Mouse (Mus musculus) urinary bladder, postnatal 14 days (tissue): Measurements from ENCODE around the gene Bco1.

ENCODE experiments used
- DNase-seq: peaks from one replicate; pipeline ENCODE4 v3.0.0; 2021; ENCODE audit warnings: low spot score

Bco1 gene

GRCm38 (mm10) chr8:117095647-117096046 lies at the start of gene Bco1:
TSS of gene Bco1 (plus strand) at chr8:117095854.
- no peak for DNase-seq

GRCm38 (mm10) chr8:117049444-117049843 lies 46.2 kb upstream of the Bco1 start:
- no peak for DNase-seq

- DNase-seq: no peak
Measured at GRCm38 (mm10) chr8:117050763-117051162, 44.9 kb upstream of the Bco1 start.

GRCm38 (mm10) chr8:117051316-117051715 lies 44.3 kb upstream of the Bco1 start:
- DNase-seq: no peak

GRCm38 (mm10) chr8:117053135-117054079 lies 42.2 kb upstream of the Bco1 start:
- DNase-seq: peak; percentile 31

GRCm38 (mm10) chr8:117054146-117054545 lies 41.5 kb upstream of the Bco1 start:
- no peak for DNase-seq

GRCm38 (mm10) chr8:117055097-117055496 lies 40.6 kb upstream of the Bco1 start:
- DNase-seq: no peak

- DNase-seq: no peak
Measured at GRCm38 (mm10) chr8:117059021-117059420, 36.6 kb upstream of the Bco1 start.

GRCm38 (mm10) chr8:117060306-117060705 lies 35.3 kb upstream of the Bco1 start:
- no peak for DNase-seq

GRCm38 (mm10) chr8:117061180-117061880 lies 34.3 kb upstream of the Bco1 start:
- no peak for DNase-seq

GRCm38 (mm10) chr8:117066955-117067354 lies 28.7 kb upstream of the Bco1 start:
- DNase-seq: no peak

GRCm38 (mm10) chr8:117067396-117067795 lies 28.3 kb upstream of the Bco1 start:
- no peak for DNase-seq

GRCm38 (mm10) chr8:117068294-117068693 lies 27.4 kb upstream of the Bco1 start:
- no peak for DNase-seq

GRCm38 (mm10) chr8:117069708-117070107 lies 25.9 kb upstream of the Bco1 start:
- DNase-seq: peak; percentile 28

GRCm38 (mm10) chr8:117074350-117075182 lies 21.1 kb upstream of the Bco1 start:
- no peak for DNase-seq

- no peak for DNase-seq
Measured at GRCm38 (mm10) chr8:117078367-117078926, 17.2 kb upstream of the Bco1 start.

- no peak for DNase-seq
Measured at GRCm38 (mm10) chr8:117079652-117080051, 16.0 kb upstream of the Bco1 start.

- DNase-seq: no peak
Measured at GRCm38 (mm10) chr8:117082399-117082872, 13.2 kb upstream of the Bco1 start, which contains the start of gene Pkd1l2. TSS of gene Pkd1l2 (minus strand) at chr8:117082449.

- DNase-seq: no peak
Measured at GRCm38 (mm10) chr8:117082947-117083559, 12.6 kb upstream of the Bco1 start.

- DNase-seq: peak; percentile 80
Measured at GRCm38 (mm10) chr8:117085521-117085920, 10.1 kb upstream of the Bco1 start.

- no peak for DNase-seq
Measured at GRCm38 (mm10) chr8:117087036-117087435, 8.6 kb upstream of the Bco1 start.
